Mouse (Mus musculus) liver, adult 2 months (tissue): ENCODE results near the gene Fgfr2.

Source experiments
- CTCF ChIP-seq: fragments of 200-500 bp; IDR thresholded peaks from 2 replicates; pipeline ENCODE4 v1.5.1; 2011; ENCODE audit warnings: low read depth, low read length, control low read depth
- POLR2A ChIP-seq: fragments of 200-500 bp; IDR thresholded peaks from 2 replicates; pipeline ENCODE4 v1.6.1; 2011; ENCODE audit warnings: low read length, control low read depth; ENCODE audit not compliant: insufficient read depth; ENCODE audit errors: extremely low read depth

DNA sequence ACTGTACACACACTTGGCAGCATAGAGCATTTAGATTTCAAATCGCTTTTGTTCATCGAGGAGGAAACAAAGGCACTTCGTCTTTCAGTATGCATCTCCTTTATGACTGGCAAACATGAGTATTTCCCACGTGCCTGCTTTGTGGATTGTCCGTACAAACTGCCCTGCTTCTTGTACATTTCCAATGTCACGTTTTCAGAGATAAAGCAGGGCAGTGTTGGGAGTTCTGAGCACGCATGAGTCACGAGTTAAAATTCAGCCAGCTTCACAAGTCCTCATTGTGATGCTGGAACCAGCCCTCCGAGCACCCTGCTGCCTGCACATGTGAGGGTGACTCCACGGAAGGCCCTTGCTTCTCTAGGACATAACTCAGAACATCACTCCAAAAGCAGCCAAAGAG lies 2303.5 kb downstream of the Fgfr2 start:
- TF ChIP-seq CTCF (no peak), POLR2A (no peak)
